Mouse (Mus musculus) retina, postnatal 1 day (tissue): ENCODE results near the gene Mmadhc.
A peak's percentile ranks its signal among the peaks of the same experiment; 100 is the strongest.

Experiments used
- DNase-seq: peaks from one replicate; pipeline ENCODE4 v3.0.0-alpha.2; 2012

The Mmadhc gene

DNA sequence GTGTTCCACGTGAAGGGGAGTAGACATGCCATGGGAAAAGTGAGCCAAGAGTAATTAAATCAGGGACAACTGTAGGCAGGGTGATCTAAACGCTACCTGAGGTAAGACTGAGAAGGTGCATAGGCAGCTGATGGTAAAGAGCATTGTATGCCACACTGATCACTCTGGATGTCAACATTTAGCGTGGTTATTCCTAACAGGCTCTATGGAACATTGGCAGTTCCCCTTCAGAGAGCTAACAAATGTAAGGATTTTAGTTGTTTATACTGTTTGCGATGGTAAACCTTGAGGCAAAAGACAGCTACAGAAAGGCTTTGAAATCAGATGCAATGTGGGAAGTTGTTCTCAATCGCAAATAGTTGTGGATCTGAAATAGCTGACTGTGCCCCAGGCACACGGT lies 32.5 kb downstream of the Mmadhc start:
- no peak for DNase-seq

DNA sequence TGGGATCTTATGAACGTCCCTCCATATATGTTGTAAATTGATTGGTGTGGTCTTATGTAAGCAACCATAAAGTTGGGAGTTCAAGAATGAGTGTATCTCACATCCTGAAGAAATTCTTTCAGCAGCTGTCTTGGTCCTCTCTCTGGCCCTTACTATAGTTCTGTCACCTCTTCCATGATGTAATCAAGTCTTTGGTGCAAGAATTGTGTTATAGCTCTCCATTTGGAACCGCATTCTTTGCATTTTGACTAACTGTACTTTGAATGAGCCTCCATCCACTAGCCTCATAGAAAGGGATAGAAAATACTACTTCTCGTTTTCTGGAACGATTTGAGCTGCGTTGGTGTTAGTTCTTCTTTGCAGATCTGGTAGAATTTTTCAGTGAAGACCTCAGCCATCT lies 41.6 kb downstream of the Mmadhc start:
- DNase-seq = no peak

DNA sequence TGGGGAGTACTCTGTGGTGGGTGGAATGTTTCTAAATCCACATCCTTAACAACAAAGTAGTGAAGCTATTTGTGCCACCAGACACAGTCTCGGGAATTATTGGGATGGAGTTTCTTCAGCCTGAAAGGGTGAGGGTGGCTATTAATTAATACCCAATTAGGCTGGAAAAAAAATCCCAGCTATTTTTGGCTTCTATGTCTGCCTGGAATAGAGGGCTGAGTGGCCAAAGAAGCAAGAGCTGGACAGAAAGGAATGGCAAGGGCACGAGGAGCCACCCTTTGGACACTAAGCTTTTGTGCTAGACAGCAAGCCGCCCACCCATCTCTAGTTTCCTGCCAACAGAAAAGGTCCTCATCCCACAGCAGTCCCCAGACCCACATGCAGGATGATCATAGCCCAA lies 48.0 kb downstream of the Mmadhc start:
- DNase-seq = peak; percentile 12

DNA sequence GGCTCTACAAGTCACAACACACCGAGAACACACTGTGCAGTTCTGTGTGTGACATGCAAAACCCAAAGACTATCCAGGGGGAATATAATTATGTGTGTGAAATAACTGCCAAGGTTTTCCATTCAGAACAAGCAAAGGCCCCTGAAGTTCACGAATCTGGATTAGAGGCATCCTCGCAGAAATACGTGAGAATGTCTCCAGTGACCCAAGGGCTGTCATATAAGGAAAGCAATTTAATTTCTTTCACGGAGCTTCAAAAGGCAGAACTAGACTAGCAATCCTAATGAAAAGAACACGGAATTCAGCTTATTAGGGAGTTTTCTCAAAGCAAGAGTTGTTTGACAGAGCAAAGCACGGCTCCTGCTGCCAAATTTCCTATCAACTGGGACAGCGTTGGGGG lies 63.1 kb downstream of the Mmadhc start:
- no peak for DNase-seq
